Mouse (Mus musculus): ENCODE results near the gene Slc26a9.

GRCm38 (mm10) chr1:131758796-131759195 lies 15.0 kb downstream of the Slc26a9 start:
- TF ChIP-seq CTCF (IDR thresholded peaks at IDR 0.05; ENCODE audit: control insufficient read depth, insufficient read depth, low read length): no peak
- no peak for TF ChIP-seq POLR2A (IDR thresholded peaks at IDR 0.05; ENCODE audit: borderline replicate concordance, control insufficient read depth, low read depth, low read length)
